Mouse (Mus musculus) kidney, postnatal 10 days (tissue): ENCODE results near the gene Mttp.

Experiments
- DNase-seq: peaks from one replicate; pipeline ENCODE4 v3.0.0; 2021; ENCODE audit warnings: mixed read lengths

Gene Mttp

GRCm38 (mm10) chr3:138049555-138049954 lies 95.2 kb downstream of the Mttp start:
- no peak for DNase-seq

- DNase-seq, result no peak
These were observed 101.5 kb downstream of the Mttp start for GRCm38 (mm10) chr3:138043316-138043715.

GRCm38 (mm10) chr3:138041591-138042301 lies 103.0 kb downstream of the Mttp start:
- no peak for DNase-seq

- no peak for DNase-seq
These were observed 103.8 kb downstream of the Mttp start for GRCm38 (mm10) chr3:138040938-138041337.
